ENCODE assay signal across 9 mouse cellular contexts in the genomic region with DNA sequence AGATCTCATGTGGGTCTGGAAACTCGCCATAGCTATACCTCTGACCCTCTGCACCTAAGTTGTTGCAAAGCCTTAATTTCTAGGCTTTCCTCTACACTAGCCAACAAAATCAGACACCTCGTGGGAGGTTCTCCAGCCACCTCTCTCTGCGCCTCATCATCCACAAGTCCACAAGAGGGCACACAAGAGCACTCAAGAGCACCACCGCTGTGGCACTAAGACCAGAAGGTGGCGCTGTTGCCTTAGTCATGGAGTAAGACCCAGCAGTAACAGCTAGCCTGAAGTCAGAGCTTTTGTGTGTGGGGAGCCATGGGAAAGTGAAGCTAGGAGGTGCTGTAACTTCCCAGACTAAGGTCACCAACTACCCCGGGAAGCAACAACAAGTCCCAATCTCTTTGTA. TPM values are rescaled to one million over a fixed set of nuclear protein-coding genes. Genes with fewer than 3 reads are reported as not detected.
DNase-seq lines count a peak whose midpoint lies in the region; ATAC-seq and TF ChIP-seq lines count a peak whose summit lies in the region.
"Had no signal": no experiment of that assay in that cellular context is flagged by ENCODE, and none has a peak within 500 bp of the region (broad histone marks: within the 10 kb centered on the region; RNA-seq: fewer than 3 reads in every experiment).

No protein-coding gene starts in this region.

- H3K9ac ChIP-seq in heart, embryonic 12.5 days, result no peak overlapping the region
- H3K9ac ChIP-seq in kidney, postnatal 0 days (ENCODE audit: low read depth, low read length), result no peak overlapping the region
- no peak overlapping the region for H3K9ac ChIP-seq in liver, adult 2 months (ENCODE audit: low read depth, low read length)
- H3K9ac ChIP-seq in stomach, embryonic 15.5 days, result no peak overlapping the region

- no peaks in the 10 kb centered on the region; the same call in 1 of the 2 replicates for H3K4me1 ChIP-seq in heart, embryonic 12.5 days (replicated peaks)
- H3K4me1 ChIP-seq in kidney, postnatal 0 days (replicated peaks; ENCODE audit: insufficient read depth, low read length), result no peaks in the 10 kb centered on the region
- H3K4me1 ChIP-seq in liver, adult 2 months (ENCODE audit: control insufficient read depth, insufficient read depth, low read length), result no peaks in the 10 kb centered on the region
- H3K4me1 ChIP-seq in stomach, embryonic 15.5 days, result no peaks in the 10 kb centered on the region

- no peak for TF ChIP-seq POLR2A in liver, adult 2 months (IDR thresholded peaks at IDR 0.05; ENCODE audit: extremely low read depth, insufficient read depth, low read length)

- DNase-seq in CD4-positive, CD25-positive, alpha-beta regulatory T cell, adult 2 months (ENCODE audit: low read depth, low spot score), result peak; percentile 93
- DNase-seq in brain, embryonic 18.5 days (ENCODE audit: low read depth, low spot score), result peak; percentile 90
- DNase-seq in fat pad, adult 2 months (ENCODE audit: extremely low read depth, low read depth, low spot score), result peak; percentile 36
- peak; percentile 98 for DNase-seq in kidney, postnatal 0 days (ENCODE audit: low spot score)
- peak; percentile 78 for DNase-seq in liver, adult 2 months (ENCODE audit: extremely low read depth, low read depth, low spot score)
- peak; percentile 97 for DNase-seq in neural tube, embryonic 10.5 days (ENCODE audit: extremely low spot score, low spot score)

- H3K4me3 ChIP-seq in heart, embryonic 12.5 days, result no peak overlapping the region
- no peak overlapping the region for H3K4me3 ChIP-seq in kidney, postnatal 0 days (replicated peaks; ENCODE audit: low read depth, low read length)
- H3K4me3 ChIP-seq in liver, adult 2 months (ENCODE audit: insufficient read depth, low read depth, low read length), result no peak overlapping the region; the same call in 1 of the 2 replicates
- H3K4me3 ChIP-seq in stomach, embryonic 15.5 days (replicated peaks), result no peak overlapping the region
- H3K4me3 ChIP-seq: erythroblast, embryonic 14.5 days had no signal

- no peak overlapping the region for H3K27ac ChIP-seq in heart, embryonic 12.5 days (ENCODE audit: poor library complexity, severe bottlenecking)
- no peak overlapping the region for H3K27ac ChIP-seq in kidney, postnatal 0 days
- no peak overlapping the region for H3K27ac ChIP-seq in liver, adult 2 months (replicated peaks; ENCODE audit: insufficient read depth, low read depth, low read length)
- no peak overlapping the region for H3K27ac ChIP-seq in stomach, embryonic 15.5 days

- H3K79me2 ChIP-seq in liver, adult 2 months (ENCODE audit: control insufficient read depth, insufficient read depth, low read length), result no peaks in the 10 kb centered on the region

- peak; percentile 74 for ATAC-seq in heart, embryonic 12.5 days (ENCODE audit: insufficient number of reproducible peaks, low FRiP score)
- ATAC-seq in kidney, postnatal 0 days (replicated peaks; ENCODE audit: low FRiP score, low read depth), result peak; percentile 87
- ATAC-seq in stomach, embryonic 15.5 days (ENCODE audit: insufficient read depth, low FRiP score, low read depth), result peak; percentile 75; the same call in 1 of the 2 replicates

- peak; percentile 100 for TF ChIP-seq CTCF in kidney, postnatal 0 days (IDR thresholded peaks at IDR 0.05; ENCODE audit: low read depth)
- TF ChIP-seq CTCF in liver, adult 2 months (IDR thresholded peaks at IDR 0.05; ENCODE audit: low read depth, low read length), result peak; percentile 100

- no peaks in the 10 kb centered on the region for H3K9me3 ChIP-seq in heart, embryonic 12.5 days (replicated peaks)
- H3K9me3 ChIP-seq in kidney, postnatal 0 days (replicated peaks; ENCODE audit: low read length), result no peaks in the 10 kb centered on the region
- no peaks in the 10 kb centered on the region for H3K9me3 ChIP-seq in stomach, embryonic 15.5 days

- no peaks in the 10 kb centered on the region; the same call in 1 of the 2 replicates for H3K27me3 ChIP-seq in heart, embryonic 12.5 days (replicated peaks)
- no peaks in the 10 kb centered on the region for H3K27me3 ChIP-seq in kidney, postnatal 0 days (ENCODE audit: insufficient read depth, low read length)
- no peaks in the 10 kb centered on the region for H3K27me3 ChIP-seq in liver, adult 2 months (ENCODE audit: control insufficient read depth, insufficient read depth, low read length)
- H3K27me3 ChIP-seq in stomach, embryonic 15.5 days (replicated peaks), result no peaks in the 10 kb centered on the region

- no peaks in the 10 kb centered on the region for H3K36me3 ChIP-seq in heart, embryonic 12.5 days
- no peaks in the 10 kb centered on the region for H3K36me3 ChIP-seq in kidney, postnatal 0 days (ENCODE audit: insufficient read depth, low read length)
- no peaks in the 10 kb centered on the region for H3K36me3 ChIP-seq in liver, adult 2 months (ENCODE audit: control insufficient read depth, insufficient read depth, low read length)
- no peaks in the 10 kb centered on the region for H3K36me3 ChIP-seq in stomach, embryonic 15.5 days

- no peak overlapping the region for H3K4me2 ChIP-seq in heart, embryonic 12.5 days
- H3K4me2 ChIP-seq in kidney, postnatal 0 days (ENCODE audit: low read length), result no peak overlapping the region
- H3K4me2 ChIP-seq in stomach, embryonic 15.5 days, result no peak overlapping the region

- WGBS in heart, embryonic 12.5 days, result 3% methylated on average over 6 of the region's 6 CpGs
- 1% methylated on average over 6 of the region's 6 CpGs for WGBS in kidney, postnatal 0 days
- 2% methylated on average over 6 of the region's 6 CpGs for WGBS in liver, adult 2 months
- 2% methylated on average over 6 of the region's 6 CpGs for WGBS in stomach, embryonic 15.5 days

RNA-seq across cellular contexts. Expression of gene Snx19, which starts 53.6 kb away (rescaled TPM):
- 21.4 and 22.2 TPM in 2 replicates for polyA plus RNA-seq in heart, embryonic 12.5 days (2016; fragmentation: Nextera tagmentation; extraction: Ambion mirVana)
- polyA plus RNA-seq in kidney, postnatal 0 days (2015; fragmentation: Nextera tagmentation; extraction: Ambion mirVana), result 14.1 and 15.2 TPM in 2 replicates
- 8.2 and 9.3 TPM in 2 replicates for total RNA-seq in liver, adult 2 months (2014; rRNA removed)
- polyA plus RNA-seq in liver, adult 2 months (2012; rRNA removed), result 7.7 and 8.1 TPM in 2 replicates
- polyA plus RNA-seq in stomach, embryonic 15.5 days (2015; fragmentation: Nextera tagmentation; extraction: Ambion mirVana), result 15.3 and 17.7 TPM in 2 replicates

Comparison
In these comparisons a context has a peak if more than half of its experiments do, and no peak if none do; other contexts are left out.
1. DNase-seq: peak in every context shown above with its lines; median percentile 98 in kidney, postnatal 0 days; 97 in neural tube, embryonic 10.5 days; 93 in CD4-positive, CD25-positive, alpha-beta regulatory T cell, adult 2 months; 90 in brain, embryonic 18.5 days; 78 in liver, adult 2 months; 36 in fat pad, adult 2 months.